Mouse (Mus musculus) spleen, postnatal 36 days (tissue): ENCODE results near the gene Psph.
A peak's percentile ranks its signal among the peaks of the same experiment; 100 is the strongest.

Experiments used
- DNase-seq, 2 experiments: peaks; one replicate each; pipeline ENCODE4 v3.0.0; 2022; ENCODE audit warnings: low spot score in 2 of 2, mixed read lengths in 1 of 2

Gene Psph

GRCm38 (mm10) chr5:129740976-129741375 is 46.3 kb downstream of the Psph start:
- DNase-seq, result peak in 1 of 2 experiments; percentile 11

- no peak for DNase-seq
Measured at GRCm38 (mm10) chr5:129731021-129731420, 56.2 kb downstream of the Psph start.

GRCm38 (mm10) chr5:129730344-129730743 is 56.9 kb downstream of the Psph start:
- DNase-seq, result no peak

GRCm38 (mm10) chr5:129729286-129729685 is 58.0 kb downstream of the Psph start:
- no peak for DNase-seq

GRCm38 (mm10) chr5:129726784-129727183 is 60.5 kb downstream of the Psph start:
- no peak for DNase-seq

GRCm38 (mm10) chr5:129725774-129726392 is 61.4 kb downstream of the Psph start:
- DNase-seq, result no peak

GRCm38 (mm10) chr5:129724834-129725773 is 62.1 kb downstream of the Psph start, which contains the start of gene Nipsnap2:
Nipsnap2 (plus strand) TSS chr5:129725063.
- peak; percentile 85 to 86 for DNase-seq

GRCm38 (mm10) chr5:129724268-129724667 is 63.0 kb downstream of the Psph start:
- no peak for DNase-seq

- DNase-seq, result no peak
Measured at GRCm38 (mm10) chr5:129720176-129720575, 67.1 kb downstream of the Psph start.

GRCm38 (mm10) chr5:129717016-129717415 is 70.2 kb downstream of the Psph start:
- DNase-seq, result no peak
